Mouse (Mus musculus) embryonic facial prominence, embryonic 11.5 days (tissue): Measurements from ENCODE around the gene Bcl2l2. TPM values are rescaled to one million over a fixed set of nuclear protein-coding genes. Genes with fewer than 3 reads are reported as not detected.

Experiments
- ATAC-seq: fragments of 200-750 bp; cut with Nextera tagmentation; replicated peaks from 2 replicates; pipeline ENCODE4 v1.8.0; 2017; ENCODE audit warnings: low read depth; ENCODE audit not compliant: insufficient number of reproducible peaks, low FRiP score, low TSS enrichment
- DNase-seq: peaks from one replicate; pipeline ENCODE4 v3.0.0-alpha.2; 2015; ENCODE audit warnings: low spot score
- H3K27ac ChIP-seq: fragments of 300-500 bp; sonication (generic); replicated peaks from 2 replicates; pipeline ENCODE4 v1.5.1; 2014; ENCODE audit warnings: mild to moderate bottlenecking, low read depth, low read length, control low read depth
- H3K27me3 ChIP-seq: fragments of 300-500 bp; sonication (generic); 2 replicates; pipeline ENCODE4 v1.6.1; 2014; ENCODE audit warnings: mild to moderate bottlenecking, low read length, moderate library complexity, mixed read lengths; ENCODE audit not compliant: control insufficient read depth, insufficient read depth
- H3K36me3 ChIP-seq: fragments of 300-500 bp; sonication (generic); replicated peaks from 2 replicates; pipeline ENCODE4 v1.6.1; 2014; ENCODE audit warnings: low read depth, mild to moderate bottlenecking, low read length, moderate library complexity, mixed read lengths; ENCODE audit not compliant: control insufficient read depth, insufficient read depth
- H3K4me1 ChIP-seq: fragments of 300-500 bp; sonication (generic); 2 replicates; pipeline ENCODE4 v1.6.1; 2014; ENCODE audit warnings: low read length, mixed read lengths; ENCODE audit not compliant: control insufficient read depth, insufficient read depth
- H3K4me2 ChIP-seq: fragments of 300-500 bp; sonication (generic); 2 replicates; pipeline ENCODE4 v1.6.1; 2014; ENCODE audit warnings: low read depth, mild to moderate bottlenecking, control low read depth, low read length, moderate library complexity
- H3K4me3 ChIP-seq: fragments of 300-500 bp; sonication (generic); 2 replicates; pipeline ENCODE4 v1.5.1; 2014; ENCODE audit warnings: low read depth, low read length, control low read depth
- H3K9ac ChIP-seq: fragments of 300-500 bp; sonication (generic); replicated peaks from 2 replicates; pipeline ENCODE4 v1.6.1; 2014; ENCODE audit warnings: mild to moderate bottlenecking, control low read depth, low read length
- H3K9me3 ChIP-seq: fragments of 300-500 bp; sonication (generic); replicated peaks from 2 replicates; pipeline ENCODE4 v1.6.1; 2016; ENCODE audit warnings: mild to moderate bottlenecking, low read length, inconsistent platforms, mixed read lengths; ENCODE audit not compliant: control insufficient read depth
- WGBS: fragments of 180-500 bp; shearing (Covaris S2); extraction: QIAGEN DNeasy Blood & Tissue Kit; methylation state at CpG from one replicate; pipeline ENCODE4 v1.1.7; 2014; 5-methylcytosine and 5-hydroxymethylcytosine counted together
- polyA plus RNA-seq: library from polyadenylated mRNA; unstranded; fragments of >200 nt; fragmentation: Nextera tagmentation; extraction: Ambion mirVana; gene quantifications from 2 replicates; pipeline ENCODE4 v1.2.1, GENCODE M21; 2014

Bcl2l2 gene
- polyA plus RNA-seq, 1 experiment from 2014 or later, result 2.7 TPM

- Histone ChIP-seq H3K36me3 (no peaks in the 10 kb centered on the region), H3K27me3 (no peaks in the 10 kb centered on the region), H3K4me3 (no peak within 1 kb of the TSS), H3K4me1 (peaks cover 7% of the 10 kb centered on the region; the same call in 1 of the 2 replicates), H3K27ac (peak within 1 kb of the TSS; percentile 52), H3K4me2 (no peak within 1 kb of the TSS; the same call in 1 of the 2 replicates), H3K9ac (peak within 1 kb of the TSS; percentile 52), H3K9me3 (no peaks in the 10 kb centered on the region)
- 11% methylated on average over 8 of the region's 8 CpGs for WGBS
- DNase-seq (no peak), ATAC-seq (no peak)
Measured at GRCm38 (mm10) chr14:54935904-54936830, 53.0 kb downstream of the Bcl2l2 start, which contains the start of gene Cmtm5. Gene Cmtm5 (plus strand): TSS chr14:54936261.

- peak; percentile 28 for DNase-seq
- H3K27ac ChIP-seq, result no peak overlapping the region
- no peaks in the 10 kb centered on the region for H3K9me3 ChIP-seq
- no peaks in the 10 kb centered on the region for H3K27me3 ChIP-seq
- no peak overlapping the region for H3K4me2 ChIP-seq
- H3K4me1 ChIP-seq, result peaks cover 7% of the 10 kb centered on the region; the same call in 1 of the 2 replicates
- ATAC-seq, result no peak
- no peak overlapping the region for H3K4me3 ChIP-seq
- H3K36me3 ChIP-seq, result no peaks in the 10 kb centered on the region
- peak overlapping the region; percentile 52 for H3K9ac ChIP-seq
- 31% methylated on average over 6 of the region's 6 CpGs for WGBS
Measured at GRCm38 (mm10) chr14:54936831-54937160, 53.6 kb downstream of the Bcl2l2 start.

GRCm38 (mm10) chr14:54937361-54938182 is 54.4 kb downstream of the Bcl2l2 start:
- no peak overlapping the region for H3K9ac ChIP-seq
- 87% methylated on average over 16 of the region's 16 CpGs for WGBS
- H3K9me3 ChIP-seq, result no peaks in the 10 kb centered on the region
- H3K4me3 ChIP-seq, result no peak overlapping the region
- DNase-seq (no peak), ATAC-seq (no peak)
- H3K4me2 ChIP-seq, result no peak overlapping the region
- peaks cover 7% of the 10 kb centered on the region; the same call in 1 of the 2 replicates for H3K4me1 ChIP-seq
- H3K36me3 ChIP-seq, result no peaks in the 10 kb centered on the region
- no peaks in the 10 kb centered on the region for H3K27me3 ChIP-seq
- H3K27ac ChIP-seq, result no peak overlapping the region

Other genes starting within 250 kb of the Bcl2l2 start
- gene Gm17606, start 242.4 kb upstream of the Bcl2l2 start, polyA plus RNA-seq, result not detected in 2 replicates
- 6.2 and 6.3 TPM in 2 replicates for gene Cdh24, start 242.0 kb upstream of the Bcl2l2 start, polyA plus RNA-seq
- 109 and 110 TPM in 2 replicates for gene 1700123O20Rik, start 197.2 kb upstream of the Bcl2l2 start, polyA plus RNA-seq
- 122 and 141 TPM in 2 replicates for gene Acin1, start 196.4 kb upstream of the Bcl2l2 start, polyA plus RNA-seq
- 0.11 and 0.17 TPM in 2 replicates for gene Gm29776, start 184.5 kb upstream of the Bcl2l2 start, polyA plus RNA-seq
- 0.17 TPM in 2 replicates for gene Cebpe, start 171.2 kb upstream of the Bcl2l2 start, polyA plus RNA-seq
- 2.5 and 5.3 TPM in 2 replicates for gene Slc7a8, start 101.4 kb upstream of the Bcl2l2 start, polyA plus RNA-seq
- not detected in 2 replicates for gene Rnf212b, start 69.2 kb upstream of the Bcl2l2 start, polyA plus RNA-seq
- 13.7 and 14.5 TPM in 2 replicates for gene Homez, start 12.4 kb upstream of the Bcl2l2 start, polyA plus RNA-seq
- gene Ppp1r3e, start 5.8 kb upstream of the Bcl2l2 start, polyA plus RNA-seq, result 0.33 and 0.34 TPM in 2 replicates
- 0.38 TPM in 1 of 2 replicates, not detected in the other for gene Gm20521, start 64 bp downstream of the Bcl2l2 start, polyA plus RNA-seq
- gene Pabpn1, start 9.1 kb downstream of the Bcl2l2 start, polyA plus RNA-seq, result 149 and 167 TPM in 2 replicates
- 36.6 and 38.2 TPM in 2 replicates for gene Slc22a17, start 29.8 kb downstream of the Bcl2l2 start, polyA plus RNA-seq
- 29.0 and 29.9 TPM in 2 replicates for gene Efs, start 42.7 kb downstream of the Bcl2l2 start, polyA plus RNA-seq
- gene Il25, start 49.3 kb downstream of the Bcl2l2 start, polyA plus RNA-seq, result not detected in 2 replicates
- gene Cmtm5, start 52.9 kb downstream of the Bcl2l2 start, polyA plus RNA-seq, result 2.0 and 2.8 TPM in 2 replicates
- 0.91 and 9.2 TPM in 2 replicates for gene Myh6, start 83.5 kb downstream of the Bcl2l2 start, polyA plus RNA-seq
- gene Gm17428, start 93.6 kb downstream of the Bcl2l2 start, polyA plus RNA-seq, result not detected in 2 replicates
- gene Myh7, start 111.2 kb downstream of the Bcl2l2 start, polyA plus RNA-seq, result 4.0 and 13.1 TPM in 2 replicates
- 92.8 and 97.7 TPM in 2 replicates for gene Ngdn, start 132.1 kb downstream of the Bcl2l2 start, polyA plus RNA-seq
- gene Zfhx2, start 208.9 kb downstream of the Bcl2l2 start, polyA plus RNA-seq, result 4.5 and 6.0 TPM in 2 replicates
- 19.0 and 19.6 TPM in 2 replicates for gene Thtpa, start 211.4 kb downstream of the Bcl2l2 start, polyA plus RNA-seq
- gene Ap1g2, start 223.2 kb downstream of the Bcl2l2 start, polyA plus RNA-seq, result 8.4 and 13.4 TPM in 2 replicates
- 1.2 and 1.3 TPM in 2 replicates for gene Jph4, start 233.6 kb downstream of the Bcl2l2 start, polyA plus RNA-seq